Mouse (Mus musculus) CD4-positive naive resting alpha-beta T cell, adult 76 days (primary cell): ENCODE data around the gene Mettl11b. TPM values are rescaled to one million over a fixed set of nuclear protein-coding genes. Genes with fewer than 3 reads are reported as not detected.

Experiments
- total RNA-seq: library from RNA; stranded (reverse); gene quantifications from one replicate; pipeline ENCODE4 v1.2.4, GENCODE M21; 2023

Gene Mettl11b
- not detected for total RNA-seq

GRCm38 (mm10) chr1:163725106-163725759, at the start of gene Mettl11b:
Gene Mettl11b, minus strand, starts transcription at chr1:163725232.

Other genes with a start within 250 kb of the Mettl11b start
- gene Kifap3, start 54.4 kb upstream of the Mettl11b start, total RNA-seq, result 2.9 TPM
- gene Scyl3, start 203.9 kb upstream of the Mettl11b start, total RNA-seq, result 41.7 TPM